Mouse (Mus musculus): ENCODE measurements around the gene Dpy30. TPM values are rescaled to one million over a fixed set of nuclear protein-coding genes. Genes with fewer than 3 reads are reported as not detected.
A peak's percentile ranks its signal among the peaks of the same experiment; 100 is the strongest.

Gene Dpy30
- total and polyA plus RNA-seq, 3 experiments = 121 to 192 TPM; not detected in 1

- TF ChIP-seq KAT2A (conservative IDR thresholded peaks at IDR 0.05; ENCODE audit: low read depth, low read length) = no peak; the same call in 1 of the 2 replicates
- no peak; the same call in 1 of the 2 replicates for TF ChIP-seq UBTF (IDR thresholded peaks at IDR 0.05; ENCODE audit: borderline replicate concordance, insufficient read depth, low read depth, low read length)
These were observed 29.2 kb downstream of the Dpy30 start (continued) for GRCm38 (mm10) chr17:74294426-74295025.

- H3K9me3 ChIP-seq (replicated peaks; ENCODE audit: insufficient read depth, low read length) = no peaks in the 10 kb centered on the region
- peak overlapping the region; percentile 99 for H3K4me3 ChIP-seq (ENCODE audit: control insufficient read depth in 1 of 2, insufficient read depth in 1 of 2, low read depth in 2 of 2, low read length in 2 of 2)
- H3K4me1 ChIP-seq (ENCODE audit: control insufficient read depth in 1 of 2, insufficient read depth in 2 of 2, low read length in 2 of 2) = peaks cover 18 to 20% of the 10 kb centered on the region in 2 experiments
- TF ChIP-seq MXI1 (IDR thresholded peaks at IDR 0.05; ENCODE audit: low read depth, low read length) = peak; percentile 65; the same call in 1 of the 2 replicates
- TF ChIP-seq ETS1 (IDR thresholded peaks at IDR 0.05; ENCODE audit: low read depth, low read length) = no peak
- TF ChIP-seq RCOR1 (IDR thresholded peaks at IDR 0.05; ENCODE audit: low read depth, low read length) = peak; percentile 12; the same call in 1 of the 2 replicates
- peak; percentile 80 for TF ChIP-seq SIN3A (IDR thresholded peaks at IDR 0.05; ENCODE audit: low read length)
- TF ChIP-seq E2F4 (IDR thresholded peaks at IDR 0.05; ENCODE audit: borderline replicate concordance, low read depth, low read length) = no peak
- no peak for TF ChIP-seq CHD1 (IDR thresholded peaks at IDR 0.05; ENCODE audit: low read depth, low read length)
- no peak for TF ChIP-seq RAD21 (IDR thresholded peaks at IDR 0.05; ENCODE audit: low read depth, low read length)
- no peak for TF ChIP-seq BHLHE40 (IDR thresholded peaks at IDR 0.05; ENCODE audit: borderline replicate concordance, low read depth, low read length)
- TF ChIP-seq MAZ (IDR thresholded peaks at IDR 0.05; ENCODE audit: low read depth, low read length) = 0 out of 2 replicates have a peak, but pooled peaks have one; percentile 11
- no peak for TF ChIP-seq JUND (IDR thresholded peaks at IDR 0.05; ENCODE audit: low read depth, low read length)
- TF ChIP-seq MAX (IDR thresholded peaks at IDR 0.05; ENCODE audit: low read length) = peak; percentile 68; the same call in 1 of the 2 replicates
- H3K9ac ChIP-seq (ENCODE audit: control insufficient read depth, low read depth, low read length, poor library complexity, severe bottlenecking) = peak overlapping the region; percentile 95
- peak; percentile 68 for DNase-seq (ENCODE audit: low read depth, low spot score)
- H3K27ac ChIP-seq (ENCODE audit: control insufficient read depth, low read depth, low read length) = peak overlapping the region; percentile 66
- H3K79me2 ChIP-seq (ENCODE audit: control insufficient read depth, insufficient read depth, low read length, poor library complexity) = peaks cover 49% of the 10 kb centered on the region
- H3K36me3 ChIP-seq (ENCODE audit: control insufficient read depth in 1 of 2, insufficient read depth in 2 of 2, low read length in 2 of 2) = peaks cover 2 to 36% of the 10 kb centered on the region in 2 experiments; a peak in 3 of 4 replicates
- no peaks in the 10 kb centered on the region for H3K27me3 ChIP-seq (ENCODE audit: control insufficient read depth in 1 of 2, insufficient read depth in 2 of 2, low read length in 2 of 2)
These were observed 29.9 kb downstream of the Dpy30 start for GRCm38 (mm10) chr17:74293687-74294425.

GRCm38 (mm10) chr17:74291640-74292361, 31.9 kb downstream of the Dpy30 start:
- H3K4me3 ChIP-seq (ENCODE audit: control insufficient read depth in 1 of 2, insufficient read depth in 1 of 2, low read depth in 2 of 2, low read length in 2 of 2) = peak overlapping the region; percentile 14 to 99; a peak in 3 of 4 replicates
- peaks cover 5 to 40% of the 10 kb centered on the region in 2 experiments for H3K36me3 ChIP-seq (ENCODE audit: control insufficient read depth in 1 of 2, insufficient read depth in 2 of 2, low read length in 2 of 2)
- peaks cover 63% of the 10 kb centered on the region for H3K79me2 ChIP-seq (ENCODE audit: control insufficient read depth, insufficient read depth, low read length, poor library complexity)
- H3K9ac ChIP-seq (ENCODE audit: control insufficient read depth, low read depth, low read length, poor library complexity, severe bottlenecking) = peak overlapping the region; percentile 58
- H3K27me3 ChIP-seq (ENCODE audit: control insufficient read depth in 1 of 2, insufficient read depth in 2 of 2, low read length in 2 of 2) = no peaks in the 10 kb centered on the region
- H3K27ac ChIP-seq (ENCODE audit: control insufficient read depth, low read depth, low read length) = peak overlapping the region; percentile 64
- H3K4me1 ChIP-seq (ENCODE audit: control insufficient read depth in 1 of 2, insufficient read depth in 2 of 2, low read length in 2 of 2) = peaks cover 22 to 26% of the 10 kb centered on the region in 2 experiments
- peak; percentile 82 for DNase-seq (ENCODE audit: low read depth, low spot score)
- no peaks in the 10 kb centered on the region for H3K9me3 ChIP-seq (replicated peaks; ENCODE audit: insufficient read depth, low read length)
- TF ChIP-seq GATA1 (IDR thresholded peaks at IDR 0.05; ENCODE audit: low read depth, low read length) (peak; percentile 66), E2F4 (IDR thresholded peaks at IDR 0.05; ENCODE audit: borderline replicate concordance, low read depth, low read length) (no peak), MAX (IDR thresholded peaks at IDR 0.05; ENCODE audit: low read length) (no peak), RAD21 (IDR thresholded peaks at IDR 0.05; ENCODE audit: low read depth, low read length) (no peak), GABPA (IDR thresholded peaks at IDR 0.05; ENCODE audit: low read depth, low read length) (no peak), POLR2AphosphoS5 (IDR thresholded peaks at IDR 0.05; ENCODE audit: borderline replicate concordance, low read depth, low read length) (no peak), ZMIZ1 (IDR thresholded peaks at IDR 0.05; ENCODE audit: low read depth, low read length) (no peak), ELF1 (IDR thresholded peaks at IDR 0.05; ENCODE audit: low read depth, low read length) (no peak), USF2 (IDR thresholded peaks at IDR 0.05; ENCODE audit: borderline replicate concordance in 1 of 2, insufficient read depth in 1 of 2, low read depth in 1 of 2, low read length in 2 of 2) (no peak), ETS1 (IDR thresholded peaks at IDR 0.05; ENCODE audit: low read depth, low read length) (peak; percentile 38; the same call in 1 of the 2 replicates), UBTF (IDR thresholded peaks at IDR 0.05; ENCODE audit: borderline replicate concordance, insufficient read depth, low read depth, low read length) (no peak), SMC3 (IDR thresholded peaks at IDR 0.05; ENCODE audit: low read depth, low read length) (no peak), JUND (IDR thresholded peaks at IDR 0.05; ENCODE audit: low read depth, low read length) (no peak), MXI1 (IDR thresholded peaks at IDR 0.05; ENCODE audit: low read depth, low read length) (peak; percentile 10; the same call in 1 of the 2 replicates), RCOR1 (IDR thresholded peaks at IDR 0.05; ENCODE audit: low read depth, low read length) (no peak), TCF12 (IDR thresholded peaks at IDR 0.05; ENCODE audit: low read depth, low read length) (peak; percentile 55; the same call in 1 of the 2 replicates), NELFE (IDR thresholded peaks at IDR 0.05; ENCODE audit: low read depth, low read length) (no peak), POLR2A (IDR thresholded peaks at IDR 0.05; ENCODE audit: control insufficient read depth in 1 of 2, insufficient read depth in 1 of 2, low read depth in 1 of 2, low read length in 2 of 2, poor library complexity in 1 of 2) (no peak), KAT2A (conservative IDR thresholded peaks at IDR 0.05; ENCODE audit: low read depth, low read length) (no peak)
